11 mouse cellular contexts compared by ENCODE assay signal in genomic region chr5:99035961-99036360, GRCm38 (mm10). TPM values are rescaled to one million over a fixed set of nuclear protein-coding genes. Genes with fewer than 3 reads are reported as not detected.
A peak's percentile ranks its signal among the peaks of the same experiment; 100 is the strongest.
DNase-seq lines count a peak whose midpoint lies in the region; ATAC-seq and TF ChIP-seq lines count a peak whose summit lies in the region.
"Had no signal": no experiment of that assay in that cellular context is flagged by ENCODE, and none has a peak within 500 bp of the region (broad histone marks: within the 10 kb centered on the region; RNA-seq: fewer than 3 reads in every experiment).

No protein-coding gene starts in this region.

- H3K4me1 ChIP-seq in heart, embryonic 13.5 days = peaks cover 8% of the 10 kb centered on the region; the same call in 1 of the 2 replicates
- H3K4me1 ChIP-seq in heart, adult 2 months (ENCODE audit: control insufficient read depth, insufficient read depth, low read length) = no peaks in the 10 kb centered on the region
- H3K4me1 ChIP-seq in forebrain, embryonic 15.5 days = peaks cover 12% of the 10 kb centered on the region
- H3K4me1 ChIP-seq in midbrain, embryonic 12.5 days = peaks cover 19% of the 10 kb centered on the region; the same call in 1 of the 2 replicates
- H3K4me1 ChIP-seq: liver, embryonic 15.5 days had no signal

- no peak for ATAC-seq in heart, embryonic 13.5 days (ENCODE audit: extremely low read depth, insufficient number of reproducible peaks, low FRiP score, low TSS enrichment)
- no peak for ATAC-seq in forebrain, embryonic 15.5 days (replicated peaks)
- no peak for ATAC-seq in midbrain, embryonic 12.5 days (ENCODE audit: low FRiP score, low read depth)
- no peak for ATAC-seq in activated CD4-positive, CD25-positive, alpha-beta regulatory T cell, adult 4 months
- no peak for ATAC-seq in megakaryocyte, adult 5-6 weeks (ENCODE audit: poor library complexity, severe bottlenecking)
- ATAC-seq: CD4-positive, CD25-positive, alpha-beta regulatory T cell, adult 4 months had no signal

- peak overlapping the region; percentile 99 for H3K4me2 ChIP-seq in heart, embryonic 13.5 days
- H3K4me2 ChIP-seq in forebrain, embryonic 15.5 days (replicated peaks) = peak overlapping the region; percentile 99
- H3K4me2 ChIP-seq in midbrain, embryonic 12.5 days (replicated peaks) = peak overlapping the region; percentile 99

- H3K9ac ChIP-seq in heart, embryonic 13.5 days = no peak overlapping the region; the same call in 1 of the 2 replicates
- no peak overlapping the region for H3K9ac ChIP-seq in heart, adult 2 months (ENCODE audit: low read depth, low read length)
- no peak overlapping the region for H3K9ac ChIP-seq in forebrain, embryonic 15.5 days (replicated peaks)
- no peak overlapping the region for H3K9ac ChIP-seq in midbrain, embryonic 12.5 days (replicated peaks)
- H3K9ac ChIP-seq: liver, embryonic 15.5 days had no signal

- peaks cover 78% of the 10 kb centered on the region for H3K27me3 ChIP-seq in heart, embryonic 13.5 days (replicated peaks)
- H3K27me3 ChIP-seq in heart, adult 2 months (ENCODE audit: control insufficient read depth, insufficient read depth, low read length) = peaks cover 2% of the 10 kb centered on the region; the same call in 1 of the 2 replicates
- H3K27me3 ChIP-seq in forebrain, embryonic 15.5 days = no peaks in the 10 kb centered on the region
- peaks cover 29% of the 10 kb centered on the region for H3K27me3 ChIP-seq in midbrain, embryonic 12.5 days

- intact Hi-C loops in heart, adult 2 months (cut with DNase I) = no loop called here

- no peaks in the 10 kb centered on the region for H3K36me3 ChIP-seq in heart, embryonic 13.5 days
- H3K36me3 ChIP-seq in heart, adult 2 months (ENCODE audit: control insufficient read depth, insufficient read depth, low read length) = no peaks in the 10 kb centered on the region
- H3K36me3 ChIP-seq in forebrain, embryonic 15.5 days = no peaks in the 10 kb centered on the region
- H3K36me3 ChIP-seq in midbrain, embryonic 12.5 days = no peaks in the 10 kb centered on the region
- H3K36me3 ChIP-seq: liver, embryonic 15.5 days had no signal

- TF ChIP-seq EP300 in heart, adult 2 months (IDR thresholded peaks at IDR 0.05; ENCODE audit: insufficient read depth, low read depth, low read length) = no peak

- H3K9me3 ChIP-seq in heart, embryonic 13.5 days = no peaks in the 10 kb centered on the region
- no peaks in the 10 kb centered on the region for H3K9me3 ChIP-seq in forebrain, embryonic 15.5 days
- H3K9me3 ChIP-seq in midbrain, embryonic 12.5 days = peaks cover 2% of the 10 kb centered on the region; the same call in 1 of the 2 replicates
- H3K9me3 ChIP-seq: liver, embryonic 15.5 days had no signal

- DNase-seq in heart, adult 2 months = no peak
- peak; percentile 32 for DNase-seq in ZHBTc4 (ENCODE audit: low read depth, low spot score)
- no peak for DNase-seq in urinary bladder, postnatal 14 days (ENCODE audit: low spot score)
- DNase-seq: gastrocnemius, postnatal 36 days had no signal

- H3K79me2 ChIP-seq in heart, adult 2 months (replicated peaks; ENCODE audit: control insufficient read depth, insufficient read depth, low read length) = no peaks in the 10 kb centered on the region

- H3K4me3 ChIP-seq in heart, embryonic 13.5 days = peak overlapping the region; percentile 72
- no peak overlapping the region for H3K4me3 ChIP-seq in heart, adult 2 months
- H3K4me3 ChIP-seq in forebrain, embryonic 15.5 days = peak overlapping the region; percentile 71
- H3K4me3 ChIP-seq in midbrain, embryonic 12.5 days = peak overlapping the region; percentile 82

- 49% methylated on average over 9 of the region's 9 CpGs for WGBS in heart, embryonic 13.5 days
- 70% methylated on average over 9 of the region's 9 CpGs for WGBS in heart, adult 2 months
- WGBS in forebrain, embryonic 15.5 days = 30% methylated on average over 9 of the region's 9 CpGs
- WGBS in midbrain, embryonic 12.5 days = 36% methylated on average over 9 of the region's 9 CpGs

- TF ChIP-seq POLR2A in heart, adult 2 months (IDR thresholded peaks at IDR 0.05; ENCODE audit: insufficient read depth, low read depth, low read length) = no peak

- no peak overlapping the region for H3K27ac ChIP-seq in heart, embryonic 13.5 days (replicated peaks)
- no peak overlapping the region for H3K27ac ChIP-seq in heart, adult 2 months
- H3K27ac ChIP-seq in forebrain, embryonic 15.5 days (replicated peaks) = no peak overlapping the region
- H3K27ac ChIP-seq in midbrain, embryonic 12.5 days (replicated peaks) = no peak overlapping the region
- H3K27ac ChIP-seq: liver, embryonic 15.5 days had no signal

- no peak for TF ChIP-seq CTCF in heart, adult 2 months (IDR thresholded peaks at IDR 0.05)

RNA-seq across cellular contexts. Expression of gene Prkg2, which starts 1.2 kb away (rescaled TPM):
- 0.57 and 0.68 TPM in 2 replicates for polyA plus RNA-seq in heart, embryonic 13.5 days (2015; fragmentation: Nextera tagmentation; extraction: Ambion mirVana)
- under 1 TPM; 0.26 to 0.52 TPM for total RNA-seq in heart, adult 2 months (2021)
- 0.04 and 0.12 TPM in 2 replicates for polyA plus RNA-seq in heart, adult 2 months (2012; rRNA removed)
- 0.84 and 1.1 TPM in 2 replicates for polyA plus RNA-seq in forebrain, embryonic 15.5 days (2015; fragmentation: Nextera tagmentation; extraction: Ambion mirVana)
- polyA plus RNA-seq in midbrain, embryonic 12.5 days (2016; fragmentation: Nextera tagmentation; extraction: Ambion mirVana) = 2.1 and 4.5 TPM in 2 replicates
- not detected for polyA plus RNA-seq in activated CD4-positive, CD25-positive, alpha-beta regulatory T cell, adult 4 months (2017; shearing (Covaris generic))
- total RNA-seq in megakaryocyte, adult 5-6 weeks (2015) = not detected in 2 replicates
- total RNA-seq in megakaryocyte, adult 5-6 weeks (2017) = not detected in 2 replicates
- polyA plus RNA-seq: CD4-positive, CD25-positive, alpha-beta regulatory T cell, adult 4 months had no signal
